Comparison of ENCODE assay signal across 24 mouse cellular contexts in the genomic region with DNA sequence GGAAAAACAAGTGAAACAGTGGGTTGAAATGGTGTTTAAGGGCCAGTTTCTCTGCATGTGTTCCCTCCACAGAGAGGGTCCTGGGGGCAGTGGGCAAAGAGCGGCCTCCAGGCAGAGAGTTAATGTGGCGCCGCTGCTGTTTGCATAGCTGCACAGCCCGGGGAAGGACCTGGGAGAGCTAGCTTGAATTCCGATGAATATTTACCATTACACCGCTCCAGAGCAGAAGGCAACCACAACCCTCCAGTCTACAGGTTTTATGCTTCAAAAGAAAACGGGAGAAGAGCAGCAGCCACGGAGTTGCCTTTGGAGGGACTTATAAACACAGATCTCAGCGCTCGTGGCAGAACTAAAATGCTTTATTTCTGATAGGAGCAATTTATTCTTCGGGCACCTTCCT.
DNase-seq lines count a peak whose midpoint lies in the region; ATAC-seq and TF ChIP-seq lines count a peak whose summit lies in the region.
"Had no signal": no experiment of that assay in that cellular context is flagged by ENCODE, and none has a peak within 500 bp of the region (broad histone marks: within the 10 kb centered on the region; RNA-seq: fewer than 3 reads in every experiment).

No protein-coding gene starts in this region.

- H3K4me2 ChIP-seq in hindbrain, embryonic 13.5 days = peak overlapping the region; percentile 19; the same call in 1 of the 2 replicates
- H3K4me2 ChIP-seq in hindbrain, postnatal 0 days (ENCODE audit: low read depth, low read length) = no peak overlapping the region
- H3K4me2 ChIP-seq in lung, postnatal 0 days (replicated peaks; ENCODE audit: low read depth, low read length) = peak overlapping the region; percentile 22; the same call in 1 of the 2 replicates
- peak overlapping the region; percentile 11; the same call in 1 of the 2 replicates for H3K4me2 ChIP-seq in midbrain, embryonic 14.5 days (ENCODE audit: low read length)
- 0 out of 2 replicates have a peak overlapping the region, but pooled peaks have one; percentile 6 for H3K4me2 ChIP-seq in stomach, embryonic 14.5 days (replicated peaks; ENCODE audit: low read depth, low read length)
- H3K4me2 ChIP-seq: heart, embryonic 13.5 days; intestine, embryonic 15.5 days had no signal

- 0 out of 2 replicates have a peak, but pooled peaks cover 5% of the 10 kb centered on the region for H3K9me3 ChIP-seq in hindbrain, embryonic 13.5 days
- no peaks in the 10 kb centered on the region for H3K9me3 ChIP-seq in hindbrain, postnatal 0 days (ENCODE audit: low read length)
- H3K9me3 ChIP-seq in lung, postnatal 0 days (ENCODE audit: low read length) = no peaks in the 10 kb centered on the region
- no peaks in the 10 kb centered on the region for H3K9me3 ChIP-seq in midbrain, embryonic 14.5 days (ENCODE audit: control insufficient read depth, low read length)
- H3K9me3 ChIP-seq in stomach, embryonic 14.5 days (ENCODE audit: control insufficient read depth, low read depth, low read length) = no peaks in the 10 kb centered on the region
- H3K9me3 ChIP-seq: intestine, embryonic 15.5 days; limb, embryonic 10.5 days had no signal

- TF ChIP-seq EP300 in lung, postnatal 0 days (IDR thresholded peaks at IDR 0.05) = no peak

- H3K9ac ChIP-seq in hindbrain, embryonic 13.5 days = no peak overlapping the region
- no peak overlapping the region for H3K9ac ChIP-seq in hindbrain, postnatal 0 days (replicated peaks; ENCODE audit: low read length)
- H3K9ac ChIP-seq in lung, postnatal 0 days (replicated peaks; ENCODE audit: low read depth) = no peak overlapping the region
- H3K9ac ChIP-seq in midbrain, embryonic 14.5 days (replicated peaks; ENCODE audit: low read length) = no peak overlapping the region; the same call in 1 of the 2 replicates
- no peak overlapping the region for H3K9ac ChIP-seq in stomach, embryonic 14.5 days (replicated peaks; ENCODE audit: low read depth, low read length)
- H3K9ac ChIP-seq: forebrain, postnatal 0 days; heart, embryonic 13.5 days; intestine, embryonic 15.5 days had no signal

- H3K36me3 ChIP-seq in hindbrain, embryonic 13.5 days = no peaks in the 10 kb centered on the region
- H3K36me3 ChIP-seq in hindbrain, postnatal 0 days (ENCODE audit: insufficient read depth, low read length) = no peaks in the 10 kb centered on the region
- H3K36me3 ChIP-seq in lung, postnatal 0 days (ENCODE audit: insufficient read depth, low read length) = no peaks in the 10 kb centered on the region
- H3K36me3 ChIP-seq in midbrain, embryonic 14.5 days (ENCODE audit: control insufficient read depth, insufficient read depth, low read length) = no peaks in the 10 kb centered on the region
- no peaks in the 10 kb centered on the region for H3K36me3 ChIP-seq in stomach, embryonic 14.5 days (ENCODE audit: control insufficient read depth, insufficient read depth, low read length)
- H3K36me3 ChIP-seq: heart, embryonic 13.5 days; intestine, embryonic 15.5 days; limb, embryonic 10.5 days had no signal

- peak overlapping the region; percentile 71 for H3K27ac ChIP-seq in hindbrain, embryonic 13.5 days
- no peak overlapping the region for H3K27ac ChIP-seq in hindbrain, postnatal 0 days
- no peak overlapping the region for H3K27ac ChIP-seq in lung, postnatal 0 days (ENCODE audit: low read length)
- H3K27ac ChIP-seq in midbrain, embryonic 14.5 days (replicated peaks; ENCODE audit: low read depth, low read length) = peak overlapping the region; percentile 57
- no peak overlapping the region for H3K27ac ChIP-seq in stomach, embryonic 14.5 days (ENCODE audit: low read length)
- H3K27ac ChIP-seq: heart, embryonic 13.5 days; intestine, embryonic 15.5 days; limb, embryonic 10.5 days had no signal

- 63% methylated on average over 11 of the region's 11 CpGs for WGBS in hindbrain, embryonic 13.5 days
- WGBS in hindbrain, postnatal 0 days = 57% methylated on average over 11 of the region's 11 CpGs
- WGBS in lung, postnatal 0 days = 34% methylated on average over 11 of the region's 11 CpGs
- WGBS in midbrain, embryonic 14.5 days = 52% methylated on average over 11 of the region's 11 CpGs
- WGBS in stomach, embryonic 14.5 days = 40% methylated on average over 11 of the region's 11 CpGs

- H3K4me1 ChIP-seq in hindbrain, embryonic 13.5 days (replicated peaks) = peaks cover 9% of the 10 kb centered on the region
- no peaks in the 10 kb centered on the region for H3K4me1 ChIP-seq in hindbrain, postnatal 0 days (ENCODE audit: insufficient read depth, low read length)
- no peaks in the 10 kb centered on the region for H3K4me1 ChIP-seq in lung, postnatal 0 days (ENCODE audit: insufficient read depth, low read depth, low read length)
- peaks cover 13% of the 10 kb centered on the region for H3K4me1 ChIP-seq in midbrain, embryonic 14.5 days (ENCODE audit: control insufficient read depth, insufficient read depth, low read length)
- no peaks in the 10 kb centered on the region for H3K4me1 ChIP-seq in stomach, embryonic 14.5 days (ENCODE audit: control insufficient read depth, insufficient read depth, low read length)
- H3K4me1 ChIP-seq: heart, embryonic 13.5 days; intestine, embryonic 15.5 days; limb, embryonic 10.5 days; megakaryocyte, embryonic 14.5 days had no signal

- TF ChIP-seq CTCF in hindbrain, postnatal 0 days (IDR thresholded peaks at IDR 0.05; ENCODE audit: low read depth) = no peak
- TF ChIP-seq CTCF in lung, postnatal 0 days (IDR thresholded peaks at IDR 0.05) = no peak

- H3K27me3 ChIP-seq in hindbrain, embryonic 13.5 days = no peaks in the 10 kb centered on the region
- no peaks in the 10 kb centered on the region for H3K27me3 ChIP-seq in hindbrain, postnatal 0 days (ENCODE audit: insufficient read depth, low read length)
- H3K27me3 ChIP-seq in lung, postnatal 0 days (replicated peaks; ENCODE audit: insufficient read depth, low read length) = no peaks in the 10 kb centered on the region
- H3K27me3 ChIP-seq in midbrain, embryonic 14.5 days (ENCODE audit: control insufficient read depth, insufficient read depth, low read length) = no peaks in the 10 kb centered on the region
- no peaks in the 10 kb centered on the region for H3K27me3 ChIP-seq in stomach, embryonic 14.5 days (ENCODE audit: control insufficient read depth, insufficient read depth, low read length)
- H3K27me3 ChIP-seq: heart, embryonic 13.5 days; intestine, embryonic 15.5 days; megakaryocyte, embryonic 14.5 days had no signal

- no peak overlapping the region for H3K4me3 ChIP-seq in hindbrain, embryonic 13.5 days
- H3K4me3 ChIP-seq in hindbrain, postnatal 0 days (ENCODE audit: low read length) = no peak overlapping the region
- no peak overlapping the region for H3K4me3 ChIP-seq in lung, postnatal 0 days (ENCODE audit: low read depth, low read length)
- no peak overlapping the region for H3K4me3 ChIP-seq in midbrain, embryonic 14.5 days (replicated peaks; ENCODE audit: low read depth, low read length)
- no peak overlapping the region for H3K4me3 ChIP-seq in stomach, embryonic 14.5 days (ENCODE audit: low read depth, low read length)
- H3K4me3 ChIP-seq: heart, embryonic 13.5 days; intestine, embryonic 15.5 days; limb, embryonic 10.5 days; megakaryocyte, embryonic 14.5 days had no signal

- no peak for DNase-seq in hindbrain, postnatal 0 days (ENCODE audit: low spot score)
- no peak for DNase-seq in lung, postnatal 0 days (ENCODE audit: low spot score)
- DNase-seq in lung, postnatal 14 days = no peak
- DNase-seq in midbrain, embryonic 14.5 days = peak; percentile 53
- no peak for DNase-seq in layer of hippocampus, postnatal 14 days (ENCODE audit: low spot score in 2 of 2)
- DNase-seq: adrenal gland, postnatal 36 days; cerebellum, adult 18-20 months; cerebellum, postnatal 25 days; embryo, embryonic 11 days; forebrain, postnatal 0 days; heart, adult 18-20 months; heart, postnatal 36 days; kidney, adult 9 months; kidney, postnatal 36 days; layer of hippocampus, adult 9-11 months; lung, adult 18-20 months; thymus, adult 18-20 months; thymus, postnatal 4 days had no signal

- ATAC-seq in hindbrain, embryonic 13.5 days (ENCODE audit: low FRiP score) = no peak
- ATAC-seq in hindbrain, postnatal 0 days = no peak
- ATAC-seq in lung, postnatal 0 days = no peak
- ATAC-seq in midbrain, embryonic 14.5 days (ENCODE audit: low FRiP score, low TSS enrichment) = no peak
- no peak for ATAC-seq in stomach, embryonic 14.5 days (ENCODE audit: insufficient number of reproducible peaks, insufficient read depth, low FRiP score, low read depth)
- ATAC-seq: forebrain, postnatal 0 days; intestine, embryonic 15.5 days had no signal

Comparison
In these comparisons a context has a peak if more than half of its experiments do, and no peak if none do; other contexts are left out.
1. H3K27ac ChIP-seq: peak in hindbrain, embryonic 13.5 days (single experiment) and midbrain, embryonic 14.5 days (single experiment); none in hindbrain, postnatal 0 days (single experiment), lung, postnatal 0 days (single experiment) and stomach, embryonic 14.5 days (single experiment).